Mouse (Mus musculus): Measurements from ENCODE around the gene Klf9.

DNA sequence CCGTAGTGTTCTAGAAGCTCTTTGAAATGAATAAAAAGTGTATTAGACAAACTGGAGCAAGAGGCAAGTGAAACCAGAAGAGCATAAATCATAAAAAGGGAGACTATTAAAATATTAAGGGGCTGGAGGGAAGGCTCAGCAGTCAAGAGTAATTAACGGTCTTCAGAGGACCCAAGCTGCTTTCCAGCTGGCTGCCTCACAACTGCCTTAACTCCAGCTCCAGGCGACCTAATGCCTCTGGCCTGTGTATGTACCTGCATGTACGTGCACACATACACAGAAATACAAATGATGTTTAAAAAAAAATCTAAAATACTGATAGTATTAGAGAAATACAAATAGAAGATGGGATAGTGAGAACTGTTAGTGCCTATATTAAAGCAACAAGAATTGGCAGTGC lies 43.0 kb downstream of the Klf9 start:
- TF ChIP-seq CTCF (IDR thresholded peaks at IDR 0.05; ENCODE audit: low read depth, low read length) (no peak), TAL1 (conservative IDR thresholded peaks at IDR 0.05; ENCODE audit: low read depth, low read length) (no peak), GATA1 (IDR thresholded peaks at IDR 0.05; ENCODE audit: borderline replicate concordance, low read length) (no peak), POLR2AphosphoS5 (IDR thresholded peaks at IDR 0.05; ENCODE audit: insufficient replicate concordance, low read depth, low read length) (no peak)

All from G1E (cell line).